Mouse (Mus musculus) neutrophil, adult 5-6 weeks (primary cell): ENCODE measurements at regions not wholly inside any gene's neighbourhood (a gene's known extent, or its start where the extent isn't known, plus 50 kb on each side); places are given as distances from the start of the nearest gene placed in this dataset.

Source experiments
- ATAC-seq: fragments of 151-379, 151-347 bp; 2 replicates; pipeline ENCODE4 v1.8.0; 2017; ENCODE audit warnings: mild to moderate bottlenecking, moderate TSS enrichment; ENCODE audit not compliant: insufficient number of reproducible peaks, poor library complexity, low FRiP score, severe bottlenecking; ENCODE audit errors: extremely low read depth

DNA sequence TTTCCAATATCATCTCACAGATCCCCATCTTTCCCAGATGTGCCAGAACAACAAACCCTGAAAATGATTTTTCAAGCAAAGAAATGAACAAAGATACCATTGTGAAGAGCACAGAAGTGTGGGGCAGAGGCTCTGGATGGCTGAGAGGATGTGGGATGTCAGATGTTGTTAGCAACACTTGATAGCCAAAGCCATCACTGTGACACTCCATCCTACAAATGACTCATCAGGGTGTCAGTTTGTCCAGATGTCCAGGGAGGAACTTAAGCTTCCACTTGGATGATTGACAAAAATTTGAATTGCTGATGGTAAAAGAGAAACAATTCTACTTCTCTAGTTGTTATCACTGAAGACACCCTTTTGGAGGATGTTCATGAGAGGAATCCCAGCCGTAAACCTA, 155.8 kb upstream of the Rad23b start:
- no peak for ATAC-seq

DNA sequence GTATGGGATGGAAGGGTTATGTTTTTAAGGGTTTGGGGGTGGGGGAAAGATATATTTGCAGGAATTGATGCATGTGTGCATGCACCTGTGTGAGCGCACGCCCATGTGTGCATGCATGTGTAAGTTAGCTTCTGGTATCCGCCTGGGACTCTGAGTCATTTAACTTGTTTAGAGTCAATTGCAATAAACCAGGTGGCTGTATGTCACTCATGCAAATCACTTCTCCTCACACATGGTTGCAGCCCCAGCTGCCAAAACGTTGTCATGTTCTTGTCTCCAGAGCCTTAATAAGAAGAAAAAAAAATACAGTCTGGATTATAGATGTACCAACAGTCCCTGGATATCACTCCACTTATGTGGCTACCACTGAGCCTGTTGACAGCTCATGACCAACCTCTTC, 155.3 kb upstream of the Rad23b start:
- ATAC-seq = no peak

GRCm38 (mm10) chr4:55203731-55204710, 145.8 kb upstream of the Rad23b start:
- ATAC-seq = no peak

DNA sequence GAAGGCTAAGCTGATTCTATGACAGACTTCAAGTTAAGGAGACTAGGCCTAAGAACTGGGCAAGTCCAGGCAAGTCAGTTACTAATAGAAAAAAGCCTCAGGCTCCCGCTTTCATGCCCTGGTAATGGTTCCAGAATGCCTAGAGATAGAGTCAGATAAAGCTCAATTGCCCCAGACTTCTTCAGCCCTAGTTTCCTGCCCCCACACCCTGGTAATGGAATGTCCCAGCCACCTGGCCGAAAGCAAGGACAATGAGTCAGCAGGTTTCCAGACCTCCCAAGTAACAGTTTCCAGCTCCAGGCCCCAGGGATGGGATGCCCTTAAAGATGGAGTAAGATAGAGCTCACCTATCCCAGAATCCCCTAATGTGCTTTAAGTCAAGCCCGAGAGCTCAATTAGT, 143.6 kb upstream of the Rad23b start:
- ATAC-seq = no peak

GRCm38 (mm10) chr4:55207749-55208385, 142.0 kb upstream of the Rad23b start:
- no peak for ATAC-seq

GRCm38 (mm10) chr4:55208386-55209345, 141.2 kb upstream of the Rad23b start:
- ATAC-seq = no peak

DNA sequence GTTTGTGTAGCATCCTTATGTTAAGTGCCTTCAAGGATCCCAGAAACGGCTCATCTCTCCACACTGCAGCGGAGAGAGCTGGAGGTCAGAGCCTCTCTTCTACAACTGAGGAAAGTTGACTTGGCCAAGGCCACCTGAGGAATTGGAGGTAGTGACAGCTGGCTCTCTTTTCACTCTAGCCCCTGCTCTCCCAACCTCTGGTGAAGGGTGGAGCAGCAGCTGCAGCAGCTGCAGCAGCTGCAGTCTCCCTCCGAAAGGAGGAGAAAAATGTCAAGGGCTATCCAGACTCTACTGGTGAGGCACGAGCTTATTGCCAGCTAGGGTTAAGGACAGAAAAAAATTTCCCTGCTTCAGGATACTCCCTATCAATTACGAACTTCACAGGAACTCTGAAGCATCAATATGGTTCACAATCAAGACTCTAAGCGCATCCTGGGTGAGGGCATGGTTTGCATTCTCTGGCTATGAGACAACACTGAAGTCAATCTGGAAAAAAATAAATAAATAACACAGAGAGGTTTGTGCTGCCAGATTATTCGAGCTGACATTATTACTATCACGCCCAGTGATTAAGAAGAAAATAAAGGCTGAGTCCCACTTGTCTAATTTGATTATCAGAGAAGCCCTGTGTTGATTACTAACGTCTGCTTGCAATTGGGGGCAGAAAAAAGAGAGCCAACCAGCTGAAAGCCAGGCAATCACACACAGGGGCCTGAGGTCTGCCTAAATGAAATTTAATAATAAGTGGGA, 134.2 kb upstream of the Rad23b start:
- no peak for ATAC-seq

GRCm38 (mm10) chr4:55216175-55216545, 133.7 kb upstream of the Rad23b start:
- ATAC-seq = no peak

GRCm38 (mm10) chr4:55225766-55226165, 124.1 kb upstream of the Rad23b start:
- ATAC-seq = no peak

DNA sequence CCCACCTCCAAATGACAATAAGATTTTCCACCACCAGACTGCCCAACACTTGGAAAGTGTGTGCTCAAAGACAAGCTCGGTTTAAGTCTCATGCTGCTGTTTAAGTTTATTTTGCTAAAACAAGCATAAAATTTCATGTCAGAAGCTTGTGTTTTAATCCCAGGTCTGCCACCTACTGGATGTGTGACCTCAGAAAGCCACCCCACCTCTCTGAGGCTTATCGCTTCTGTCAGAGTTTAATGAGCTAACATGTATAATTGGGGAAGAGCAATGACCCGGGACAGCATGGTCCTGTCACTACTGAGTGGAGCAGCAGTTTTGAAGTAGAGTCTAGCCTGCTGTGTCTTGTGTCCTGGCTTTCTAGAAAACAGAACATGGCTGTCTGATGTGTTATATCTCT, 122.4 kb upstream of the Rad23b start:
- ATAC-seq = no peak

GRCm38 (mm10) chr4:55231522-55231921, 118.3 kb upstream of the Rad23b start:
- ATAC-seq = no peak

GRCm38 (mm10) chr4:55237856-55238255, 112.0 kb upstream of the Rad23b start:
- ATAC-seq = no peak

GRCm38 (mm10) chr4:55240450-55240849, 109.4 kb upstream of the Rad23b start:
- ATAC-seq = 0 out of 2 replicates have a peak, but pooled peaks have one; percentile 41

DNA sequence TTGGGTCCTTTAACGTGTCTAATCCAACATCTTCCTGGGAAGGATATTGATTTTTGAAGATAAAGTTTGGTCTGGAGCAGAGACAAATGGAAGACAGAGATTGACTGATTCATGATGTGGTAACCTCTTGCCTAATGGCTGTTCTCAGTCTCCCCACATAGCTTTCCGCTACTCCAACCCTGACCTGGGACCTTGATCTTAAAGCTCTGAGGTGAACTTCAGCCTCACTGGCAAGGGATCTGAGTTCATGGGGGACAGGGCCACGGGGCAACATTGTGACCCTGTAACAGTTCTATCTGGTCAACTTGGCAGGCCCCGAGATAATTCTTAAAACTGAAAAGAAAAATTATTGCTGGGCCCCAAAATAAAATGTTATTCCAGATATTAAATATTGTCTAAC, 107.5 kb upstream of the Rad23b start:
- no peak for ATAC-seq

DNA sequence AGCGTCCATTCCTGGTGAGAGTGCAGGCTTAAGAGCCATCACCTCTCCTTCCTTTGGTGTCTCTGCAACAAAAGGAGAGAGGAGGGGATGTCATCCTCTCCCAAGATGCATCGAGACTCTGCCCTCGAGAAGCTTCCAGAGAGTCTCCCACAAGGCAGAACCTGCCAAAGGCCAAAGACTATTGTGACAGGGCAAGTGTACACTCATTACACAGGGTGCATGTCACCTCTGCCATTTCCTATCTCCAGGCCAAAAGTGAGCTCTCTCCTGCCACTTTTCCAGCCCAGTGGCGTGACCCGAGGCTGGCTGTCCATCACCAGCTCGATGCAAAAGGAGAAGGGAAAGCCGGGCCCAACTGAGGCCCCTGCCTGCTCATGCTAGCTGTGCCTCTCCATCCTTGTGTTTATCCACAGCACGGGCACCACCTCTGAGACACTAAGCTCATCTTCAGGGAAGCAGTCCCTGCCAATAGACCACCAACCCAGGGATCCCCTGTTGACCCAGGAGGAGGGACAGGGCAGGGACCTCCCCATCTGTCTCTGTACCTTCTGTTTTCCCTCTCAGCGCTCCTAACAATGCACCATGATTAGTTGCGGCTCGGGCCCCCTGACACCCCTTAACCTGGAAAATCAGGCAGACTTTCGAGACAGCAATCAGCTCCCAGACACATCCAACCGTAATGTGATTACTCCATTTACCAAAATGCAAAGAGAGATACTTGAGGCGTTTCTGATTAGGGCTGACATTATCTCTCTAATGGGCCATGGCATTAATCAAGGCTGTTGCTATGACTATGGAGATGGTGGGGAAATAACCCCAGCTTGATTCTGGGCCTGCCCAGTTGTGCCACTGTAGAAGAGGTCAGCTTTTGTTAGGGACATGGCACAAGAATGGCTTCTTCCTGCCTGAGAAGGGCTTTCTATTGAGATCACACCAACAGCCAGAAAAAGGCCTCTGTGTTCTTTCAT, 106.5 kb upstream of the Rad23b start:
- no peak for ATAC-seq

DNA sequence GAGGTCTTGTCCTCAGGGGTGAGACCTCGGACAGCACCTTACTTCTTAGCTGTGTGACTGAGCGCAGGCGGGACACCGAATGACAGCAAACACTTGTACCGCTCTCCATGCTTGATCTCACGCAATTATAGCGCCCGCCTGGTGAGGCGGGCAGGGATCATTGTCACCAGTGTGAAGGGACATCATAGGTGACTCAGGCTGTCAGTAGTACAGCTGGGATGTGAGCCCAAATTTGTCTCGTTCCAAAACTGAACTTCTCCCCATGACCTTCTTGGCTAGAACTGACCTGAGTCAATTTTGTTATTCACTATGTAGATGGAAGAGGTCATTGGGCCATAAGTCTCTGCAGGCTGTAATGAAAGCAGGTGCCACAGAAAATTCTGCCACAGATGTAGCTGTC, 104.1 kb upstream of the Rad23b start:
- ATAC-seq = no peak

DNA sequence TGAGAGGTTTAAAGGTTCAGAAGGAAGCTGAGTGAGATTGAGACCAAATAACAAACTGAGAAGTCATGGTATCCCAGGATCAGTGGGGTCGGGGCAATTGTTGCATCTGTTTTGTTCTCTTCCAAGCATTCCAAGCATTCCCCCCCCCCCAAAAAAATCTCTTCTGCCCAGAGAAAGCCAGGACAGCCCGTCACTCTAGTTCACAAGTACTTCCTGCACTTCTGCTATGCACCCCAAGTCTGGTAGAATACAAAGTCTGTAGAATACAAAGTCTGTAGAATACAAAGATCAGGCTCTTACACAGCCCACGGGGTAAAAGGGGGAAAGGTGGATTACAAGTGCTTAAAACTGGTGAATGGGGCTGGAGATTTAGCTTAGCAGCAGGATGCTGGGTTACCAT, 99.5 kb upstream of the Rad23b start:
- ATAC-seq = no peak

GRCm38 (mm10) chr4:55251546-55251945, 98.3 kb upstream of the Rad23b start:
- ATAC-seq = no peak
